Mouse (Mus musculus) heart, postnatal 0 days (tissue): ENCODE results near the gene Rnf24. TPM values are rescaled to one million over a fixed set of nuclear protein-coding genes. Genes with fewer than 3 reads are reported as not detected.

Experiments used
- ATAC-seq: fragments of 200-750 bp; cut with Nextera tagmentation; 2 replicates; pipeline ENCODE4 v1.8.0; 2017; ENCODE audit warnings: low read depth, moderate number of reproducible peaks, moderate library complexity; ENCODE audit not compliant: insufficient read depth
- DNase-seq: peaks from one replicate; pipeline ENCODE4 v3.0.0-alpha.2; 2016; ENCODE audit warnings: low spot score
- H3K27ac ChIP-seq: fragments of 300-500 bp; sonication (generic); 2 replicates; pipeline ENCODE4 v1.5.1; 2014; ENCODE audit warnings: low read depth, mild to moderate bottlenecking
- H3K27me3 ChIP-seq: fragments of 300-500 bp; sonication (generic); 2 replicates; pipeline ENCODE4 v1.6.1; 2014; ENCODE audit warnings: low read length, mixed read lengths; ENCODE audit not compliant: control insufficient read depth, insufficient read depth
- H3K36me3 ChIP-seq: fragments of 300-500 bp; sonication (generic); replicated peaks from 2 replicates; pipeline ENCODE4 v1.6.1; 2014; ENCODE audit warnings: low read length, mixed read lengths; ENCODE audit not compliant: control insufficient read depth, insufficient read depth
- H3K4me1 ChIP-seq: fragments of 300-500 bp; sonication (generic); 2 replicates; pipeline ENCODE4 v1.6.1; 2014; ENCODE audit warnings: antibody characterized with exemption; ENCODE audit not compliant: control insufficient read depth, insufficient read depth
- H3K4me2 ChIP-seq: fragments of 300-500 bp; sonication (generic); 2 replicates; pipeline ENCODE4 v1.6.1; 2014; ENCODE audit warnings: low read depth, mild to moderate bottlenecking, low read length, moderate library complexity
- H3K4me3 ChIP-seq: fragments of 300-500 bp; sonication (generic); 2 replicates; pipeline ENCODE4 v1.5.1; 2014; ENCODE audit warnings: low read depth, low read length
- H3K9ac ChIP-seq: fragments of 300-500 bp; sonication (generic); replicated peaks from 2 replicates; pipeline ENCODE4 v1.6.1; 2014; ENCODE audit warnings: low read depth, low read length, mixed read lengths
- H3K9me3 ChIP-seq: fragments of 300-500 bp; sonication (generic); replicated peaks from 2 replicates; pipeline ENCODE4 v1.6.1; 2016; ENCODE audit warnings: low read length; ENCODE audit not compliant: control insufficient read depth
- CTCF ChIP-seq: IDR thresholded peaks from 2 replicates; pipeline ENCODE4 v1.5.1; 2016; ENCODE audit warnings: antibody characterized with exemption, control low read depth, low read depth
- EP300 ChIP-seq: IDR thresholded peaks from 2 replicates; pipeline ENCODE4 v1.6.1; 2016; ENCODE audit warnings: antibody characterized with exemption, low read depth
- WGBS: fragments of 180-500 bp; shearing (Covaris S2); extraction: QIAGEN DNeasy Blood & Tissue Kit; methylation state at CpG from one replicate; pipeline ENCODE4 v1.1.7; 2014; 5-methylcytosine and 5-hydroxymethylcytosine counted together
- polyA plus RNA-seq: library from polyadenylated mRNA; unstranded; fragments of >200 nt; fragmentation: Nextera tagmentation; extraction: Ambion mirVana; gene quantifications from 2 replicates; pipeline ENCODE4 v1.2.1, GENCODE M21; 2015
- total RNA-seq: library from RNA; depleted of rRNA; stranded (reverse); fragments of >200 nt; gene quantifications from 2 replicates; pipeline ENCODE4 v1.2.3, GENCODE M21; 2014; ENCODE audit warnings: low replicate concordance

Gene Rnf24
- total and polyA plus RNA-seq, 2 experiments from 2014 or later: 1.4 to 7.7 TPM

- TF ChIP-seq CTCF (no peak), EP300 (no peak)
- Histone ChIP-seq H3K4me2 (peak overlapping the region; percentile 94), H3K4me1 (0 out of 2 replicates have a peak, but pooled peaks cover 11% of the 10 kb centered on the region), H3K9me3 (no peaks in the 10 kb centered on the region), H3K9ac (peak overlapping the region; percentile 69), H3K36me3 (no peaks in the 10 kb centered on the region), H3K27ac (peak overlapping the region; percentile 68), H3K27me3 (no peaks in the 10 kb centered on the region), H3K4me3 (peak overlapping the region; percentile 86)
- DNase-seq (peak; percentile 22), ATAC-seq (peak; percentile 67)
- WGBS: under 1% methylated on average over 37 of the region's 51 CpGs
Measured at GRCm38 (mm10) chr2:131351968-131352746, 535 bp downstream of the Rnf24 start.

GRCm38 (mm10) chr2:131351471-131351870 is 1.2 kb downstream of the Rnf24 start:
- H3K27me3 ChIP-seq: no peaks in the 10 kb centered on the region
- peak overlapping the region; percentile 69; the same call in 1 of the 2 replicates for H3K9ac ChIP-seq
- H3K4me3 ChIP-seq: peak overlapping the region; percentile 86
- DNase-seq (no peak), ATAC-seq (no peak)
- whole genome bisulfite sequencing: 36% methylated on average over 10 of the region's 10 CpGs
- no peaks in the 10 kb centered on the region for H3K9me3 ChIP-seq
- peak overlapping the region; percentile 94 for H3K4me2 ChIP-seq
- H3K4me1 ChIP-seq: 0 out of 2 replicates have a peak, but pooled peaks cover 11% of the 10 kb centered on the region
- no peaks in the 10 kb centered on the region for H3K36me3 ChIP-seq
- TF ChIP-seq CTCF: no peak
- no peak for TF ChIP-seq EP300
- no peak overlapping the region for H3K27ac ChIP-seq

GRCm38 (mm10) chr2:131350301-131350700 is 2.4 kb downstream of the Rnf24 start:
- TF ChIP-seq CTCF: no peak
- TF ChIP-seq EP300: no peak
- Histone ChIP-seq H3K9me3 (no peaks in the 10 kb centered on the region), H3K27me3 (no peaks in the 10 kb centered on the region), H3K4me2 (no peak overlapping the region), H3K27ac (no peak overlapping the region), H3K4me1 (0 out of 2 replicates have a peak, but pooled peaks cover 4% of the 10 kb centered on the region), H3K9ac (no peak overlapping the region), H3K36me3 (no peaks in the 10 kb centered on the region), H3K4me3 (no peak overlapping the region)
- ATAC-seq (no peak), DNase-seq (no peak)
- 88% methylated on average over 6 of the region's 6 CpGs for WGBS

- no peaks in the 10 kb centered on the region for H3K27me3 ChIP-seq
- ATAC-seq (no peak), DNase-seq (no peak)
- no peak overlapping the region for H3K4me3 ChIP-seq
- H3K4me2 ChIP-seq: no peak overlapping the region
- WGBS: 55% methylated on average over 3 of the region's 3 CpGs
- no peaks in the 10 kb centered on the region for H3K4me1 ChIP-seq
- no peak for TF ChIP-seq CTCF
- no peak for TF ChIP-seq EP300
- H3K36me3 ChIP-seq: no peaks in the 10 kb centered on the region
- no peak overlapping the region for H3K27ac ChIP-seq
- no peaks in the 10 kb centered on the region for H3K9me3 ChIP-seq
- H3K9ac ChIP-seq: no peak overlapping the region
Measured at GRCm38 (mm10) chr2:131345556-131345955, 7.1 kb downstream of the Rnf24 start.

DNA sequence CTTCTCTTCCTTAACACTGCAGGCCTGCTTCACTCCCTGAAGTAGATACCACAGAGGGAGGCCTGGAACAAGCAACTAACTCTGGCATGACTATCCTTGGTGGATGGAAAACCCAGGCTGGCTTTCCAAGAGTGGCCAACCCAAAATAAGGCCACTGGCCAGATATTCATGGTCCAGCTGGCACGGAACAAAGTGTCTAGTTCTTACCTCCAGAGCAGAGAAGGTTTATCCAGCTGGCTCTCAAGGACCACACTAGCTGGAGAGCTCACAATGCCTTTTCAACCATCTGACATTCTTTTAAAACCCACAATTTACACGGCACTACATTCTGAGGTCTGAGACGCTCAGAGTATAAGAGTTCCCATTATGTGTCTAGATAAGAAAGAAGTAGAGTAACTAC is 8.2 kb downstream of the Rnf24 start:
- no peaks in the 10 kb centered on the region for H3K27me3 ChIP-seq
- H3K4me1 ChIP-seq: no peaks in the 10 kb centered on the region
- H3K27ac ChIP-seq: no peak overlapping the region
- H3K9ac ChIP-seq: no peak overlapping the region
- 66% methylated on average over 3 of the region's 3 CpGs for WGBS
- no peak overlapping the region for H3K4me3 ChIP-seq
- no peaks in the 10 kb centered on the region for H3K36me3 ChIP-seq
- TF ChIP-seq EP300 (no peak), CTCF (no peak)
- H3K9me3 ChIP-seq: no peaks in the 10 kb centered on the region
- no peak for DNase-seq
- no peak overlapping the region for H3K4me2 ChIP-seq
- no peak for ATAC-seq

DNA sequence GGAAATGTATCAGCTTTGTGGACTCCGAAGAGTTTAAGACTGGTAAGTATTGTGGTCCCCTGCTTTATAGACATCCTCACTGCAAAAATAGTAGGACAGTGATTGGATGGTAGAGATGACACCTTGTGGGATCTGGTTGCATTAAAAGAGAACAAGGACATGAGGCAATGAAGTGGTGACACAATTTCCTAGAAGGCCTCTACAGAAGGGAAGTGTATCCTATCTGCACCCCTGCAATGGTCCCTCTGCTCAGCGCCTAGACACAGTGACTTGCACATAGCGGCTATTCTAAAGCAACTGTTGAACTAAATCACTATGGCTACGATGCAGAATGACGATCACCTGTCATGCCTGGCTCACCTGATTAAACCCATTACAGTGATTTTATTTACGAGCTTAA is 15.1 kb downstream of the Rnf24 start:
- no peaks in the 10 kb centered on the region for H3K4me1 ChIP-seq
- 83% methylated on average over 6 of the region's 6 CpGs for WGBS
- no peak for DNase-seq
- H3K4me3 ChIP-seq: no peak overlapping the region
- no peak overlapping the region for H3K4me2 ChIP-seq
- no peaks in the 10 kb centered on the region for H3K36me3 ChIP-seq
- no peaks in the 10 kb centered on the region for H3K9me3 ChIP-seq
- H3K27me3 ChIP-seq: no peaks in the 10 kb centered on the region
- TF ChIP-seq CTCF: no peak
- no peak overlapping the region for H3K27ac ChIP-seq
- no peak for ATAC-seq
- H3K9ac ChIP-seq: no peak overlapping the region
